Mouse (Mus musculus) B cell, adult 62 days (primary cell): ENCODE data around the gene Crhr2. TPM values are rescaled to one million over a fixed set of nuclear protein-coding genes. Genes with fewer than 3 reads are reported as not detected.

Source experiments
- total RNA-seq: library from RNA; stranded (reverse); gene quantifications from 4 replicates; pipeline ENCODE4 v1.2.4, GENCODE M21; 2023

Crhr2 gene
- total RNA-seq, result not detected in 4 replicates

GRCm38 (mm10) chr6:55132794-55133193 lies at the start of gene Crhr2:
Gene Crhr2 (minus strand): TSS chr6:55133016.

GRCm38 (mm10) chr6:55174741-55175181 lies 41.9 kb upstream of the Crhr2 start, which contains the start of gene Inmt:
Gene Inmt (minus strand): TSS chr6:55175043.

Other genes starting within 250 kb of the Crhr2 start
- 19.8 to 25.5 TPM (median 22.0 TPM) in 4 replicates for gene Nod1, start 160.4 kb downstream of the Crhr2 start, total RNA-seq
- gene Ggct, start 140.1 kb downstream of the Crhr2 start, total RNA-seq, result 24.4 to 30.5 TPM (median 27.7 TPM) in 4 replicates
- gene Gars, start 95.0 kb downstream of the Crhr2 start, total RNA-seq, result 56.4 to 63.4 TPM (median 59.9 TPM) in 4 replicates
- gene Inmt, start 42.0 kb upstream of the Crhr2 start, total RNA-seq, result not detected in 4 replicates
- gene Mindy4, start 70.4 kb upstream of the Crhr2 start, total RNA-seq, result not detected in 4 replicates
- gene Aqp1, start 203.4 kb upstream of the Crhr2 start, total RNA-seq, result 0.28 to 0.58 TPM in 2 of 4 replicates, not detected in the others
- not detected in 4 replicates for gene Ghrhr, start 243.3 kb upstream of the Crhr2 start, total RNA-seq